Mouse (Mus musculus) C2C12 (cell line): Measurements from ENCODE around the gene Fxyd1. TPM values are rescaled to one million over a fixed set of nuclear protein-coding genes. Genes with fewer than 3 reads are reported as not detected.

Experiments used
- H3K27me3 ChIP-seq: one replicate; pipeline ENCODE4 v1.6.1; 2011; ENCODE audit not compliant: control insufficient read depth, insufficient read depth, insufficient read length
- H3K36me3 ChIP-seq: one replicate; pipeline ENCODE4 v1.6.1; 2011; ENCODE audit not compliant: control insufficient read depth, insufficient read depth
- H3K4me3 ChIP-seq: one replicate; pipeline ENCODE4 v1.5.1; 2011; ENCODE audit warnings: mild to moderate bottlenecking, control low read depth; ENCODE audit not compliant: poor library complexity, insufficient read depth, severe bottlenecking
- H3K79me2 ChIP-seq: one replicate; pipeline ENCODE4 v1.6.1; 2011; ENCODE audit not compliant: control insufficient read depth, insufficient read depth
- H3K79me3 ChIP-seq: one replicate; pipeline ENCODE4 v1.6.1; 2011; ENCODE audit warnings: low read depth, control low read depth
- H3ac ChIP-seq: one replicate; pipeline ENCODE3; 2011; ENCODE audit warnings: low read depth; ENCODE audit not compliant: control insufficient read depth, insufficient read length
- CEBPB ChIP-seq: IDR thresholded peaks from one replicate; pipeline ENCODE4 v1.6.1; 2011; ENCODE audit warnings: low read depth, mild to moderate bottlenecking, control low read depth, moderate library complexity
- CTCF ChIP-seq: IDR thresholded peaks from one replicate; pipeline ENCODE4 v1.5.1; 2011; ENCODE audit not compliant: control insufficient read depth, insufficient read depth, insufficient read length
- FOSL1 ChIP-seq: IDR thresholded peaks from one replicate; pipeline ENCODE4 v1.8.0; 2011; ENCODE audit warnings: mild to moderate bottlenecking, low read length; ENCODE audit not compliant: poor library complexity, insufficient read depth, severe bottlenecking
- MAX ChIP-seq: IDR thresholded peaks from one replicate; pipeline ENCODE4 v1.6.1; 2011; ENCODE audit warnings: mild to moderate bottlenecking, control low read depth
- MYOD1 ChIP-seq: IDR thresholded peaks from one replicate; pipeline ENCODE4 v1.6.1; 2011; ENCODE audit warnings: low read depth; ENCODE audit not compliant: control insufficient read depth, insufficient read length
- MYOG ChIP-seq: IDR thresholded peaks from one replicate; pipeline ENCODE4 v1.6.1; 2011; ENCODE audit not compliant: control insufficient read depth, insufficient read length; ENCODE audit errors: extremely low read depth
- USF1 ChIP-seq: IDR thresholded peaks from one replicate; pipeline ENCODE4 v1.6.1; 2011; ENCODE audit warnings: low read depth, mild to moderate bottlenecking, control low read depth, moderate library complexity
- polyA plus RNA-seq: library from polyadenylated mRNA; unstranded; fragments of >200 nt; fragmentation: generic; extraction: Trizol; gene quantifications from one replicate; pipeline ENCODE4 v1.2.1, GENCODE M21; 2012; ENCODE audit warnings: missing spikeins

Gene Fxyd1
- polyA plus RNA-seq, 1 experiment: 0.55 TPM

- TF ChIP-seq CEBPB: no peak
- no peak for TF ChIP-seq CTCF
- TF ChIP-seq MAX: no peak
- Histone ChIP-seq H3K27me3 (peaks cover 11% of the 10 kb centered on the region), H3K36me3 (no peaks in the 10 kb centered on the region), H3K79me2 (no peaks in the 10 kb centered on the region), H3K79me3 (no peaks in the 10 kb centered on the region), H3K4me3 (no peak within 1 kb of the TSS), H3ac (no peak within 1 kb of the TSS)
These were observed 19.5 kb upstream of the Fxyd1 start, which contains the start of gene Fxyd3 for GRCm38 (mm10) chr7:31076492-31076891. Gene Fxyd3, minus strand, starts transcription at chr7:31076704.

- Histone ChIP-seq H3K27me3 (peaks cover 22% of the 10 kb centered on the region), H3K36me3 (no peaks in the 10 kb centered on the region), H3K4me3 (no peak overlapping the region), H3K79me2 (no peaks in the 10 kb centered on the region), H3ac (no peak overlapping the region), H3K79me3 (no peaks in the 10 kb centered on the region)
- no peak for TF ChIP-seq USF1
- TF ChIP-seq MYOG: no peak
- no peak for TF ChIP-seq MYOD1
- no peak for TF ChIP-seq MAX
- TF ChIP-seq FOSL1: no peak
These were observed 17.7 kb upstream of the Fxyd1 start for GRCm38 (mm10) chr7:31074713-31075069.

GRCm38 (mm10) chr7:31074061-31074712 is 17.2 kb upstream of the Fxyd1 start:
- TF ChIP-seq MAX: no peak
- no peak for TF ChIP-seq CEBPB
- no peak for TF ChIP-seq FOSL1
- no peak for TF ChIP-seq USF1
- no peak for TF ChIP-seq MYOD1
- no peak for TF ChIP-seq MYOG
- no peak for TF ChIP-seq CTCF
- H3K79me3 ChIP-seq: no peaks in the 10 kb centered on the region
- peaks cover 27% of the 10 kb centered on the region for H3K27me3 ChIP-seq
- no peaks in the 10 kb centered on the region for H3K36me3 ChIP-seq
- H3K4me3 ChIP-seq: no peak overlapping the region
- no peaks in the 10 kb centered on the region for H3K79me2 ChIP-seq
- H3ac ChIP-seq: no peak overlapping the region

- Histone ChIP-seq H3K79me3 (no peaks in the 10 kb centered on the region), H3K36me3 (no peaks in the 10 kb centered on the region), H3ac (no peak overlapping the region), H3K4me3 (no peak overlapping the region), H3K79me2 (no peaks in the 10 kb centered on the region), H3K27me3 (peaks cover 32% of the 10 kb centered on the region)
- TF ChIP-seq CTCF: no peak
- no peak for TF ChIP-seq FOSL1
- TF ChIP-seq MYOD1: no peak
These were observed 16.5 kb upstream of the Fxyd1 start for GRCm38 (mm10) chr7:31073546-31073945.

- no peak overlapping the region for H3ac ChIP-seq
- TF ChIP-seq USF1 (no peak), MAX (no peak)
- H3K36me3 ChIP-seq: no peaks in the 10 kb centered on the region
- H3K27me3 ChIP-seq: peaks cover 32% of the 10 kb centered on the region
- no peaks in the 10 kb centered on the region for H3K79me3 ChIP-seq
- H3K4me3 ChIP-seq: no peak overlapping the region
- no peaks in the 10 kb centered on the region for H3K79me2 ChIP-seq
These were observed 15.3 kb upstream of the Fxyd1 start for GRCm38 (mm10) chr7:31072326-31072725.

- H3K36me3 ChIP-seq: no peaks in the 10 kb centered on the region
- H3K79me2 ChIP-seq: no peaks in the 10 kb centered on the region
- H3K4me3 ChIP-seq: no peak overlapping the region
- TF ChIP-seq CTCF: no peak
- TF ChIP-seq MYOD1: no peak
- no peak for TF ChIP-seq USF1
- no peak for TF ChIP-seq FOSL1
- TF ChIP-seq MAX: no peak
- TF ChIP-seq MYOG: no peak
- no peak for TF ChIP-seq CEBPB
- no peak overlapping the region for H3ac ChIP-seq
- no peaks in the 10 kb centered on the region for H3K79me3 ChIP-seq
- H3K27me3 ChIP-seq: peaks cover 24% of the 10 kb centered on the region
These were observed 13.3 kb upstream of the Fxyd1 start for GRCm38 (mm10) chr7:31070324-31070723.
